Mouse (Mus musculus) hindbrain, embryonic 12.5 days (tissue): ENCODE measurements around the gene Hist1h2ba. TPM values are rescaled to one million over a fixed set of nuclear protein-coding genes. Genes with fewer than 3 reads are reported as not detected.
A peak's percentile ranks its signal among the peaks of the same experiment; 100 is the strongest.

Experiments
- ATAC-seq: fragments of 200-750 bp; cut with Nextera tagmentation; 2 replicates; pipeline ENCODE4 v1.8.0; 2017; ENCODE audit warnings: moderate TSS enrichment; ENCODE audit not compliant: low FRiP score
- H3K27ac ChIP-seq: fragments of 300-500 bp; sonication (generic); 2 replicates; pipeline ENCODE4 v1.5.1; 2016; ENCODE audit warnings: mild to moderate bottlenecking
- H3K27me3 ChIP-seq: fragments of 300-500 bp; sonication (generic); 2 replicates; pipeline ENCODE4 v1.6.1; 2016; ENCODE audit warnings: mild to moderate bottlenecking
- H3K36me3 ChIP-seq: fragments of 300-500 bp; sonication (generic); 2 replicates; pipeline ENCODE4 v1.6.1; 2016; ENCODE audit warnings: mild to moderate bottlenecking
- H3K4me1 ChIP-seq: fragments of 300-500 bp; sonication (generic); 2 replicates; pipeline ENCODE4 v1.6.1; 2016
- H3K4me2 ChIP-seq: fragments of 300-500 bp; sonication (generic); replicated peaks from 2 replicates; pipeline ENCODE4 v1.6.1; 2016; ENCODE audit warnings: mild to moderate bottlenecking
- H3K4me3 ChIP-seq: fragments of 300-500 bp; sonication (generic); 2 replicates; pipeline ENCODE4 v1.5.1; 2016; ENCODE audit warnings: mild to moderate bottlenecking
- H3K9ac ChIP-seq: fragments of 300-500 bp; sonication (generic); 2 replicates; pipeline ENCODE4 v1.6.1; 2016; ENCODE audit warnings: mild to moderate bottlenecking, moderate library complexity
- H3K9me3 ChIP-seq: fragments of 300-500 bp; sonication (generic); replicated peaks from 2 replicates; pipeline ENCODE4 v1.6.1; 2016; ENCODE audit warnings: mild to moderate bottlenecking
- WGBS: fragments of 180-500 bp; shearing (Covaris S2); methylation state at CpG from one replicate; pipeline ENCODE4 v1.1.7; 2016; 5-methylcytosine and 5-hydroxymethylcytosine counted together
- microRNA-seq: library from miRNA; unstranded; fragments of <30 nt; microRNA quantifications from one replicate; pipeline ENCODE4, GENCODE M21; 2017
- polyA plus RNA-seq: library from polyadenylated mRNA; unstranded; fragments of >200 nt; fragmentation: Nextera tagmentation; extraction: Ambion mirVana; gene quantifications from 2 replicates; pipeline ENCODE4 v1.2.1, GENCODE M21; 2016

The Hist1h2ba gene
- polyA plus RNA-seq, 1 experiment from 2014 or later, result not detected

- no peak for ATAC-seq
- Histone ChIP-seq H3K4me3 (no peak overlapping the region), H3K4me1 (peaks cover 9% of the 10 kb centered on the region; the same call in 1 of the 2 replicates), H3K9me3 (no peaks in the 10 kb centered on the region), H3K27ac (no peak overlapping the region), H3K27me3 (no peaks in the 10 kb centered on the region), H3K36me3 (no peaks in the 10 kb centered on the region), H3K9ac (no peak overlapping the region), H3K4me2 (0 out of 2 replicates have a peak overlapping the region, but pooled peaks have one; percentile 8)
- 22% methylated on average over 9 of the region's 9 CpGs for WGBS
Measured at GRCm38 (mm10) chr13:23892592-23893268, 41.2 kb downstream of the Hist1h2ba start.

GRCm38 (mm10) chr13:23889011-23889605, 44.8 kb downstream of the Hist1h2ba start:
- ATAC-seq, result no peak
- Histone ChIP-seq H3K4me1 (peaks cover 9% of the 10 kb centered on the region; the same call in 1 of the 2 replicates), H3K27me3 (no peaks in the 10 kb centered on the region), H3K9ac (no peak overlapping the region), H3K9me3 (no peaks in the 10 kb centered on the region), H3K36me3 (no peaks in the 10 kb centered on the region), H3K27ac (no peak overlapping the region), H3K4me2 (no peak overlapping the region), H3K4me3 (no peak overlapping the region)
- 60% methylated on average over 6 of the region's 6 CpGs for WGBS

GRCm38 (mm10) chr13:23887026-23887725, 46.8 kb downstream of the Hist1h2ba start:
- Histone ChIP-seq H3K27ac (no peak overlapping the region), H3K4me3 (no peak overlapping the region), H3K4me2 (no peak overlapping the region), H3K27me3 (no peaks in the 10 kb centered on the region), H3K36me3 (no peaks in the 10 kb centered on the region), H3K4me1 (no peaks in the 10 kb centered on the region), H3K9ac (no peak overlapping the region), H3K9me3 (no peaks in the 10 kb centered on the region)
- ATAC-seq, result no peak
- WGBS, result 84% methylated on average over 3 of the region's 3 CpGs

GRCm38 (mm10) chr13:23885540-23885939, 48.4 kb downstream of the Hist1h2ba start:
- ATAC-seq, result no peak
- Histone ChIP-seq H3K27ac (no peak overlapping the region), H3K4me2 (no peak overlapping the region), H3K4me1 (no peaks in the 10 kb centered on the region), H3K9ac (no peak overlapping the region), H3K27me3 (no peaks in the 10 kb centered on the region), H3K36me3 (no peaks in the 10 kb centered on the region), H3K4me3 (no peak overlapping the region), H3K9me3 (no peaks in the 10 kb centered on the region)
- WGBS, result 47% methylated on average over 2 of the region's 2 CpGs

Small RNA genes within 50 kb of the gene (microRNA-seq; reads per million reads assigned to microRNA genes)
- not detected for gene Gm44344

Other genes starting within 250 kb of the Hist1h2ba start
- gene Hist1h2bc, start 250.0 kb downstream of the Hist1h2ba start, polyA plus RNA-seq, result 25.1 and 26.1 TPM in 2 replicates
- not detected in 2 replicates for gene Hist1h1t, start 238.3 kb downstream of the Hist1h2ba start, polyA plus RNA-seq
- gene Hist1h4c, start 235.7 kb downstream of the Hist1h2ba start, polyA plus RNA-seq, result 3.6 and 4.2 TPM in 2 replicates
- 4.9 and 5.2 TPM in 2 replicates for gene Hfe, start 223.3 kb downstream of the Hist1h2ba start, polyA plus RNA-seq
- 15.0 and 15.4 TPM in 2 replicates for gene Hist1h1c, start 195.3 kb downstream of the Hist1h2ba start, polyA plus RNA-seq
- 9.7 and 11.6 TPM in 2 replicates for gene Hist1h3c, start 188.6 kb downstream of the Hist1h2ba start, polyA plus RNA-seq
- gene Hist1h2bb, start 187.4 kb downstream of the Hist1h2ba start, polyA plus RNA-seq, result 2.2 and 2.9 TPM in 2 replicates
- 22.4 and 45.2 TPM in 2 replicates for gene Hist1h2ab, start 183.0 kb downstream of the Hist1h2ba start, polyA plus RNA-seq
- gene Hist1h3b, start 181.9 kb downstream of the Hist1h2ba start, polyA plus RNA-seq, result 4.5 and 11.1 TPM in 2 replicates
- 5.0 and 5.5 TPM in 2 replicates for gene Hist1h4b, start 177.1 kb downstream of the Hist1h2ba start, polyA plus RNA-seq
- 0.72 TPM in 1 of 2 replicates, not detected in the other for gene Hist1h4a, start 172.9 kb downstream of the Hist1h2ba start, polyA plus RNA-seq
- 3.3 and 6.1 TPM in 2 replicates for gene Hist1h3a, start 171.8 kb downstream of the Hist1h2ba start, polyA plus RNA-seq
- 2.4 and 2.7 TPM in 2 replicates for gene Hist1h1a, start 170.5 kb downstream of the Hist1h2ba start, polyA plus RNA-seq
- not detected in 2 replicates for gene Trim38, start 164.2 kb downstream of the Hist1h2ba start, polyA plus RNA-seq
- gene Slc17a2, start 127.2 kb downstream of the Hist1h2ba start, polyA plus RNA-seq, result not detected in 2 replicates
- gene Slc17a3, start 94.7 kb downstream of the Hist1h2ba start, polyA plus RNA-seq, result not detected in 2 replicates
- not detected in 2 replicates for gene Slc17a1, start 66.4 kb downstream of the Hist1h2ba start, polyA plus RNA-seq
- gene Slc17a4, start 19.1 kb downstream of the Hist1h2ba start, polyA plus RNA-seq, result 0.09 TPM in 1 of 2 replicates, not detected in the other
- gene Hist1h2aa, start 306 bp upstream of the Hist1h2ba start, polyA plus RNA-seq, result not detected in 2 replicates
- gene Scgn, start 57.1 kb upstream of the Hist1h2ba start, polyA plus RNA-seq, result 0.14 TPM in 1 of 2 replicates, not detected in the other